Mouse (Mus musculus): ENCODE measurements at regions not wholly inside any gene's neighbourhood (a gene's known extent, or its start where the extent isn't known, plus 50 kb on each side); places are given as distances from the start of the nearest gene placed in this dataset.

DNA sequence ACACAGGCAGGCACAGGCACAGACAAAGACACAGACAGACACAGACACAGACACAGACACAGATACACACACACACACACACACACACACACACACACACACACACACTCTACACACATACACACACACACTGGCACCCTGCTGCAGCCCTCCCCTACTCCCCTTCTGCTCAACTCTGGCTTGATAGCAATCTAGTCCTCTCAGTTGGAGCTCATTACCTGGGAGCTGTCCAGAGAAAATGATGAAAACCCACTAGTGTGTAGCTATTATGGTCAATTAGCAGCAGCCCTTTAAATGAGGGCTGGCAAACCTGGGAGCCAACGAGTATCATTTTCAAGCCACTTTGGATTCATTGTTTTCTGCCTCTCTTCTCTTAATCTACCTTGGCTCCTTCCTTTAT, 157.8 kb downstream of the C1d start:
- TF ChIP-seq CTCF (IDR thresholded peaks at IDR 0.05; ENCODE audit: insufficient read depth, low read length) (no peak), POLR2A (IDR thresholded peaks at IDR 0.05; ENCODE audit: borderline replicate concordance, extremely low read depth, low read depth, low read length) (no peak)

Data from lung, adult 2 months (tissue).